Mouse (Mus musculus) embryonic facial prominence, embryonic 11.5 days (tissue): ENCODE data around the gene Cnot1. TPM values are rescaled to one million over a fixed set of nuclear protein-coding genes. Genes with fewer than 3 reads are reported as not detected.
"Not testable (repeated sequence)": the region's sequence is repeated elsewhere in the genome, so short reads cannot be mapped to it uniquely, and the experiment has no call there.

ENCODE experiments used
- ATAC-seq: fragments of 200-750 bp; cut with Nextera tagmentation; replicated peaks from 2 replicates; pipeline ENCODE4 v1.8.0; 2017; ENCODE audit warnings: low read depth; ENCODE audit not compliant: insufficient number of reproducible peaks, low FRiP score, low TSS enrichment
- DNase-seq: peaks from one replicate; pipeline ENCODE4 v3.0.0-alpha.2; 2015; ENCODE audit warnings: low spot score
- H3K27ac ChIP-seq: fragments of 300-500 bp; sonication (generic); replicated peaks from 2 replicates; pipeline ENCODE4 v1.5.1; 2014; ENCODE audit warnings: mild to moderate bottlenecking, low read depth, low read length, control low read depth
- H3K27me3 ChIP-seq: fragments of 300-500 bp; sonication (generic); 2 replicates; pipeline ENCODE4 v1.6.1; 2014; ENCODE audit warnings: mild to moderate bottlenecking, low read length, moderate library complexity, mixed read lengths; ENCODE audit not compliant: control insufficient read depth, insufficient read depth
- H3K36me3 ChIP-seq: fragments of 300-500 bp; sonication (generic); replicated peaks from 2 replicates; pipeline ENCODE4 v1.6.1; 2014; ENCODE audit warnings: low read depth, mild to moderate bottlenecking, low read length, moderate library complexity, mixed read lengths; ENCODE audit not compliant: control insufficient read depth, insufficient read depth
- H3K4me1 ChIP-seq: fragments of 300-500 bp; sonication (generic); 2 replicates; pipeline ENCODE4 v1.6.1; 2014; ENCODE audit warnings: low read length, mixed read lengths; ENCODE audit not compliant: control insufficient read depth, insufficient read depth
- H3K4me2 ChIP-seq: fragments of 300-500 bp; sonication (generic); 2 replicates; pipeline ENCODE4 v1.6.1; 2014; ENCODE audit warnings: low read depth, mild to moderate bottlenecking, control low read depth, low read length, moderate library complexity
- H3K4me3 ChIP-seq: fragments of 300-500 bp; sonication (generic); 2 replicates; pipeline ENCODE4 v1.5.1; 2014; ENCODE audit warnings: low read depth, low read length, control low read depth
- H3K9ac ChIP-seq: fragments of 300-500 bp; sonication (generic); replicated peaks from 2 replicates; pipeline ENCODE4 v1.6.1; 2014; ENCODE audit warnings: mild to moderate bottlenecking, control low read depth, low read length
- H3K9me3 ChIP-seq: fragments of 300-500 bp; sonication (generic); replicated peaks from 2 replicates; pipeline ENCODE4 v1.6.1; 2016; ENCODE audit warnings: mild to moderate bottlenecking, low read length, inconsistent platforms, mixed read lengths; ENCODE audit not compliant: control insufficient read depth
- WGBS: fragments of 180-500 bp; shearing (Covaris S2); extraction: QIAGEN DNeasy Blood & Tissue Kit; methylation state at CpG from one replicate; pipeline ENCODE4 v1.1.7; 2014; 5-methylcytosine and 5-hydroxymethylcytosine counted together
- polyA plus RNA-seq: library from polyadenylated mRNA; unstranded; fragments of >200 nt; fragmentation: Nextera tagmentation; extraction: Ambion mirVana; gene quantifications from 2 replicates; pipeline ENCODE4 v1.2.1, GENCODE M21; 2014

Cnot1 gene
- polyA plus RNA-seq, 1 experiment from 2014 or later, result 119 TPM

DNA sequence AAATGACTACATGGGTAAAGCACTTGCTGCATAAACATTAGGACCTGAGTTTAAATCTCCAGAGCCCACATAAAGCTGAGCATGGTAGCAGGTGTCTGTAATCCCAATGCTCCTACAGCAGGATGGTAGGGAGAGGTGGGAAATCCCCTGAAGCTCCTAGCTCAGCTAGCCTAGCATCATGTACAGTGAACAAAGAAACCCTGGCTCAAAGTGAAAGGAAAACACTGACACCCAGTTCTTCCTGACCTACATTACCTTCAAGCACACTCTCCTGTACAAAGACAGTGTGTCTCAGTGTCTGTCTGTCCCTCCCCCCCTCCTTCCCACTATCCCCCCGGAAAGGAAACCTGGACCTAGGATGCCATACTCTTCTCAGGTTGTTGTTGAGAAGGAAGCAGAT, 7.4 kb downstream of the Cnot1 start:
- H3K27ac ChIP-seq, result no peak overlapping the region
- H3K9ac ChIP-seq, result no peak overlapping the region
- no peaks in the 10 kb centered on the region for H3K27me3 ChIP-seq
- H3K4me2 ChIP-seq, result no peak overlapping the region
- no peaks in the 10 kb centered on the region for H3K36me3 ChIP-seq
- ATAC-seq (no peak), DNase-seq (no peak)
- H3K4me3 ChIP-seq, result no peak overlapping the region
- no peaks in the 10 kb centered on the region for H3K9me3 ChIP-seq
- H3K4me1 ChIP-seq, result no peaks in the 10 kb centered on the region
- WGBS, result 93% methylated on average over 1 of the region's 1 CpGs

DNA sequence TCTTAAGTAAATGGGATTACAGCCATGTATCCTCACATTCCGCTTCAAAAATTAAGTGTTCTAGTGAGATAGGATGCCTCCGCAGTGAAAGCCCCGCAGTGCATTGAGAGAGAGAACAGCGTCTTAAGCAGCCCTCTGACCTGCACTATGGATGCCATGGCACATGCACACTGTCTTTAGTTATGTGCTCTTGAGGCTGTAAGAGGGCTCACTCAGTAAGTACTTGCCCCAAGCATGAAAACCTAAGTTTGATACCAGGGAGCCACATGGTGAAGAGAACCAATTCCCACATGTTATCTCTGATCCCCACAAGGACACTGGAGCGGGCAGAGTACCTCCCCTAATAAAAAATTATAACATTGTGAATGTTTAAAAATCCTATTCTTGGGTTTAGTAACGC, 8.1 kb downstream of the Cnot1 start:
- Histone ChIP-seq H3K4me1 (no peaks in the 10 kb centered on the region), H3K9ac (no peak overlapping the region), H3K4me2 (no peak overlapping the region), H3K9me3 (no peaks in the 10 kb centered on the region), H3K27ac (no peak overlapping the region), H3K36me3 (no peaks in the 10 kb centered on the region), H3K4me3 (no peak overlapping the region), H3K27me3 (no peaks in the 10 kb centered on the region)
- no peak for DNase-seq
- ATAC-seq, result no peak
- WGBS, result 92% methylated on average over 6 of the region's 6 CpGs

DNA sequence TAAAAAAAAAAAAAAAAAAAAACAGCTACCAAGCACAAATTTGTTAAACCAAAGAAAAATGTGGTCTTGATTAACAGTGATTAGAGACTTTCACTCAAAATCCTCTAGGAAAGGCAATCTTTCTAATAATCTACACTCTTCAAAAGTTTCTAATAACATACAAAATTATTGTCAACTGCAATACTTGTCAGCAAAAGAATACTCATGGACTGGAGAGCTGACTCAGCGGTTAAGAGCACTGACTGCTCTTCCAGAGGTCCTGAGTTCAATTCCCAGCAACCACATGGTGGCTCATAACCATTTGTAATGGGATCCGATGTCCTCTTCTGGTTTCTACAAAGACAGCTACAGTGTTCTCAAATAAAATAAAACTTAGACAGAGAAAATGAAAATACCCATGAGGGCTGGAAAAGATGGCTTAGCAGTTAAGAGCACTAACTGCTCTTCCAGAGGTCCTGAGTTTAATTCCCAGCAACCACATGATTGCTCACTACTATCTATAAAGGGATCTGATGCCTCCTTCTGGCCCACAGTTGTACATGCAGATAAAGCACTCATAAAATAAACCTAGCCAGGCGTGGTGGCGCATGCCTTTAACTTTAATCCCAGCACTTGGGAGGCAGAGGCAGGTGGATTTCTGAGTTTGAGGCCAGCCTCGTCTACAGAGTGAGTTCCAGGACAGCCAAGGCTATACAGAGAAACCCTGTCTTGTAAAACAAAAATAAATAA, 11.8 kb downstream of the Cnot1 start:
- H3K9ac ChIP-seq, H3K27ac ChIP-seq, H3K4me1 ChIP-seq, H3K36me3 ChIP-seq, H3K27me3 ChIP-seq, DNase-seq, H3K9me3 ChIP-seq, H3K4me3 ChIP-seq, H3K4me2 ChIP-seq, ATAC-seq: not testable (repeated sequence)
- WGBS, result 93% methylated on average over 5 of the region's 5 CpGs

DNA sequence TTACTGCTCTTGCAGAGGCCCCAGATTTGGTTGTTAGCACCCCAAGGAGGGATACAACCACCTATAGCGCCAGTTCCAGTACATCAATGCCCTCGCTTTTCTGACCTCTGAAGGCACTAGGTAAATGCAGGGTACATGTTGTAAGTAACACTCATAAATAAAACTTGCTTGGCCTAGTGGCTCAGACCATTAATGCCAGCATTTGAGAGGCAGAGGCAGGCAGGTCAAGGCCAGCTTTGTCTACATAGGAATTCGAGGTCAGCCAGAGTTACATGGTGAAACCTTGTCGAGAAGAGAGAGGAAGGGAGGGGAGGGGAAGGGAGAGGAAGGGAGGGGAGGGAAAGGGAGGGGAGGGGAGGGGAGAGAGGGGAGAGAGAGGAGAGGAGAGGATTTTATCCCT, 21.7 kb downstream of the Cnot1 start:
- Histone ChIP-seq H3K9ac (no peak overlapping the region), H3K4me2 (no peak overlapping the region), H3K27ac (no peak overlapping the region), H3K4me3 (no peak overlapping the region), H3K4me1 (no peaks in the 10 kb centered on the region), H3K9me3 (no peaks in the 10 kb centered on the region), H3K36me3 (peaks cover 10% of the 10 kb centered on the region), H3K27me3 (no peaks in the 10 kb centered on the region)
- no peak for ATAC-seq
- WGBS, result 87% methylated on average over 3 of the region's 4 CpGs
- no peak for DNase-seq

DNA sequence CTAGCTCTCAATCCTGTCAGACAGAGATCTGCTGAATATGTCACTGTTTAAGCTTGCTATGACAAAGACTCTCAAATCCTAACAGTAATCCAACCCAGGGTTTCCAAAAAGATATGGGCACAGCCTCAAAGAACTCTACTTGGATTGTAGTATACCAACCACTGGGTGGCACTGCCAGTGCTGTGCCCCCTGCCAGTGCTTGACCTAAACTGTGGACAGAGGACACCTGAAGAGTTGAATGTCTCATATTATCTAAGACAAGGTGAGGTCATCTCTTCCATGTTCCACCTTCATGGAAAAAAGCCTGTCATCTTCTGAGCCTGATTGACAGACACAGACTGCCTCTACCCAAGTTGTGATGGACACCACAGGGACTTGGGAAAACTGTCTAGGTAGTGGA, 24.6 kb downstream of the Cnot1 start:
- ATAC-seq (no peak), DNase-seq (no peak)
- no peaks in the 10 kb centered on the region for H3K27me3 ChIP-seq
- no peak overlapping the region for H3K4me2 ChIP-seq
- no peak overlapping the region for H3K4me3 ChIP-seq
- no peaks in the 10 kb centered on the region for H3K9me3 ChIP-seq
- peaks cover 10% of the 10 kb centered on the region for H3K36me3 ChIP-seq
- no peaks in the 10 kb centered on the region for H3K4me1 ChIP-seq
- no peak overlapping the region for H3K27ac ChIP-seq
- H3K9ac ChIP-seq, result no peak overlapping the region

DNA sequence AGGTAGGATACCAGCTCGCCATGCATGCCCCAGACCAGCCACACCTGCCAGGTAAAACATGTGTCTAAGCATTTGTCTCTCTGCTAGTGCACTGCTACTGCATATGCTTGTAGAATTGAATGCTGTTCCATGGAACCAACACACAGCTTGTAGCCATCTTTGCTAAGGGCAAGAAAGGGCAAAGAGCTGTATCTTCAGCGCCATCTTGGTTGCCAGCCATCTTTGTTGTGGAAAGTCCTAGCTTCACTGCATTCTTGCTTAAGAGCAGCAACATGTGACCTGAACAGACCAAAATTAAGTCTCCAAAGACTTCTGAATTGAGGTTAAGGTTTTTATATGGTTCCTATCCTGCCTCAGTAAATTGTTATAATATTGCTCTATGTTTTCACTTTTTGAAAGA, 25.5 kb downstream of the Cnot1 start:
- Histone ChIP-seq H3K4me1 (no peaks in the 10 kb centered on the region), H3K36me3 (peaks cover 10% of the 10 kb centered on the region), H3K9ac (no peak overlapping the region), H3K9me3 (no peaks in the 10 kb centered on the region), H3K4me3 (no peak overlapping the region), H3K27me3 (no peaks in the 10 kb centered on the region), H3K4me2 (no peak overlapping the region), H3K27ac (no peak overlapping the region)
- 93% methylated on average over 2 of the region's 2 CpGs for WGBS
- no peak for DNase-seq
- ATAC-seq, result no peak

DNA sequence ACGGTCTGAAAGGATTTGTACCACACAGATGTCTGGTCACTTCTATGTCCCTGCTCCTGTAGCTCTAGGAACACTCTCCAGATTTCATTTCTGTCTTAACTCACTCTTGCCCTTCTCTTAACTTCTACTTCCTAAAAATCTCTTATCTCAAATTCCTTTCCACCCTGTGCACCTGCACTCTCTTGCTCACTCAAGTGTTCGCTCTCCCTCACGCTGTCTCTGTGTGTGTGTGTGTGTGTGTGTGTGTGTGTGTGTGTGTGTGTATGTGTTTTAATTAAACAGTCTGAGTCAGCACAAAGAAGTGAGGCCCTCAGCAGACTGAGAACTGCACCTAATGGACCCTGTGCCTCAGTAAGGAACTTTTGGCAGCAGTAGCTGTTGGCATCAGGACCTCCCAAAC, 26.2 kb downstream of the Cnot1 start:
- Histone ChIP-seq H3K9ac (no peak overlapping the region), H3K36me3 (peaks cover 10% of the 10 kb centered on the region), H3K27me3 (no peaks in the 10 kb centered on the region), H3K4me2 (no peak overlapping the region), H3K27ac (no peak overlapping the region), H3K4me1 (no peaks in the 10 kb centered on the region), H3K9me3 (no peaks in the 10 kb centered on the region), H3K4me3 (no peak overlapping the region)
- 93% methylated on average over 3 of the region's 3 CpGs for WGBS
- DNase-seq (no peak), ATAC-seq (no peak)

DNA sequence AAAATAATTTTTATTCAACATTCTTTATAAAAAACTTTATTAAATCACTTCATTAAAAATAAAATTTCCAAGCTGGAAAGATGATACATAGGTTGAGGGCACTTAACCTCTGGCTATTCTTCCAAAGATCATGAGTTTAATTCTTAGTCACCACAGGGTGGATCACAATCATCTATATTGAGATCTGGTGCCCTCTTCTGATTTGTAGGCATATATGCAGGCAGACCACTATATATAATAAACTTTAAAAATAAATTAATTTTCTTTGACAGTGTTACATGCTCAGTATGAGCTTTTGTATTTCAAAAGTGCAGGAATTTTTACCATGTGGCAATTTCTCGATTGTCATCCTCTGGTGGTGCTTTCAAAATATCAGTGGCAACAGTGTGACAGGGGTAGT, 43.1 kb downstream of the Cnot1 start:
- H3K4me2 ChIP-seq, result no peak overlapping the region
- no peaks in the 10 kb centered on the region for H3K9me3 ChIP-seq
- H3K27ac ChIP-seq, result no peak overlapping the region
- peaks cover 14% of the 10 kb centered on the region for H3K36me3 ChIP-seq
- WGBS, result 98% methylated on average over 1 of the region's 1 CpGs
- H3K4me1 ChIP-seq, result no peaks in the 10 kb centered on the region
- DNase-seq (no peak), ATAC-seq (no peak)
- H3K9ac ChIP-seq, result no peak overlapping the region
- no peak overlapping the region for H3K4me3 ChIP-seq
- no peaks in the 10 kb centered on the region for H3K27me3 ChIP-seq
